Mouse (Mus musculus) erythroid progenitor cell, adult 5-6 weeks (primary cell): ENCODE measurements around the gene Slfn8. TPM values are rescaled to one million over a fixed set of nuclear protein-coding genes. Genes with fewer than 3 reads are reported as not detected.
"Not testable (repeated sequence)": the region's sequence is repeated elsewhere in the genome, so short reads cannot be mapped to it uniquely, and the experiment has no call there.

Experiments
- ATAC-seq: replicated peaks from 2 replicates; pipeline ENCODE4 v1.8.0; 2016; ENCODE audit warnings: moderate number of reproducible peaks, mild to moderate bottlenecking, moderate TSS enrichment, inconsistent platforms; ENCODE audit not compliant: poor library complexity, low FRiP score, severe bottlenecking
- total RNA-seq, 2 experiments: library from RNA; stranded (forward) in 1 of 2; stranded (reverse) in 1 of 2; fragments of 150-400 nt in 1 of 2; fragments of 186-747, 209-891 nt in 1 of 2; gene quantifications; 2 replicates each; pipeline versions ENCODE4 v1.2.3 to v1.2.4; 2015 to 2017; ENCODE audit warnings: low replicate concordance in 2 of 2

The Slfn8 gene
- total RNA-seq, 2 experiments from 2014 or later: 2.9 to 22.2 TPM

DNA sequence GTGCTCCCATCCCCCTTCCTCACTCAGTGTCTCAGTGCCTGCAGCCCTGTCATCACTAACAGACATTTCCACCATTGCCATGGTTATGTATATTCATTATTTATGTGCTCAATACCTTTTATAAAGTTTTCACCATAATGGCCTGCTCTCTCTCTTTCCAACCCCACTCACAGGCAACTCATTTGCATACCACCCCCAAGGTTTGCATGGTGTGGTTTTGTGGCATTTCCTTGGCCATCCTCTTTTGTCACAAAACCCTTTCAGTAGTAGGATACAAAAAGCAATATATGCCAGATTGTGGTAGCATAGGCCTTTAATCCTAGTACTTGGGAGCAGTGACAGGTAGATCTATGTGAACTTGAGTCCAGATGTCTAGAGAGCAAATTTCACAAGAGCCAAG is 4.5 kb downstream of the Slfn8 start:
- no peak for ATAC-seq

GRCm38 (mm10) chr11:83013356-83013755 is 7.3 kb downstream of the Slfn8 start:
- no peak for ATAC-seq

DNA sequence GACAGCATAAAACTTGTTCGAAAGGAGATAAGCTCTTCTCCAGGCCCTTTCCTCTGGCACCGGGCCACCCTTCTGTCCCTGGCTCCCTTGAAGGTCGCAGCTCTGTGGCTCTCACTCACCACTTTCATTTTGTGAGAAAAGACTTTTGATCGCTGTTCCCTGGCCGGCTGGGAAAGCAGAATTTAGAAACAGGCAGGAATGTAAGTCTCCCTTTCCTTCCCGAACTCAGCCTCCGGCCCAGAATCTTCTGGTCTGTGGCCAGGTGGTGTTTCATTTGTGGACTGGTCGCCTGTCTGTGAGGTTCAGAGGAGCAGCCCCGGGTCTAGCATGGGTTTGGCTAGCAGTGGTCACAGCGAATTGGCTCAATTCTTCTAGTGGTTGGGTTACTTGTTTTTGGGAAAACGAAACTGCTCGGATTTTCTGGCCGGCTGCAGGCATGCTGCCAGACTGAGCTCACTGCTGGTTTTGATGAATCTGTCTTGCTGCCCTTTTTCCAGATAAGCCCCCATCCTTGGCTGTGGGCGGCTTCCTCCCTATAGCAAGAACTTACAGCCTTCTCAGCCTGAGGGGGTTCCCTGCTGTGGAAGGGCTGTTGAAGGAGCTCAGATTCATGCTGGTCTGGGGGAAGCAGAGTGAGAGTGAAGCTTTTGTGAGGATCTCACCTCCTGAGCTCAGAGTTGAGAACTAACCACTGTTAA is 29.0 kb downstream of the Slfn8 start, which contains the start of gene Slfn9:
Gene Slfn9 (minus strand): TSS at position 362 of the 698 bp plus-strand sequence.
- ATAC-seq: peak; percentile 32

- ATAC-seq: not testable (repeated sequence)
Observed at GRCm38 (mm10) chr11:82990612-82991385, 29.8 kb downstream of the Slfn8 start.

GRCm38 (mm10) chr11:82989357-82989756 is 31.3 kb downstream of the Slfn8 start:
- ATAC-seq: no peak

GRCm38 (mm10) chr11:82987621-82988020 is 33.0 kb downstream of the Slfn8 start:
- no peak for ATAC-seq

- no peak for ATAC-seq
Observed at GRCm38 (mm10) chr11:82983193-82983592, 37.4 kb downstream of the Slfn8 start.

- ATAC-seq: not testable (repeated sequence)
Observed at GRCm38 (mm10) chr11:82982409-82982808, 38.2 kb downstream of the Slfn8 start.

DNA sequence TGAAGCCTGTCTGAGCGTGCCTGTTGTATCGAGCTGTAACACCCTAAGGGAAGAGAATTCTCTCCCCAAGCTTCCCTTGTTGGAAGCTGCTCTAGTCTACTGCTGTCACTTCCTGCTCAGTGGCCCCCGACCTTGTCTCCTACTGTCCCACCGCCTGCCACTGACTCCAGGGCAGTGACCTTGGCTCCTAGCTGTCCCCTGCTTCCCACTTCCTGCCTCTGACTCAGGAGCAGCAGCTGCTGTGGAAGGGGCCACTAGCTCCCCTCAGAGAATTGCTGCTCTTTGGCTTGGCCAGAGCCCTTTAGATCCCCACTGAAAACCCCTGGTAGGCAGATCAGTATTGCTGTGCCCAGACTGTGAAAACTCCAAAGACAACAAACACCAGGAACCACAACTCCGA is 46.7 kb downstream of the Slfn8 start:
- no peak for ATAC-seq

- ATAC-seq: no peak
Observed at GRCm38 (mm10) chr11:82971590-82971974, 49.0 kb downstream of the Slfn8 start.

GRCm38 (mm10) chr11:82970712-82971589 is 49.7 kb downstream of the Slfn8 start:
- ATAC-seq: no peak

DNA sequence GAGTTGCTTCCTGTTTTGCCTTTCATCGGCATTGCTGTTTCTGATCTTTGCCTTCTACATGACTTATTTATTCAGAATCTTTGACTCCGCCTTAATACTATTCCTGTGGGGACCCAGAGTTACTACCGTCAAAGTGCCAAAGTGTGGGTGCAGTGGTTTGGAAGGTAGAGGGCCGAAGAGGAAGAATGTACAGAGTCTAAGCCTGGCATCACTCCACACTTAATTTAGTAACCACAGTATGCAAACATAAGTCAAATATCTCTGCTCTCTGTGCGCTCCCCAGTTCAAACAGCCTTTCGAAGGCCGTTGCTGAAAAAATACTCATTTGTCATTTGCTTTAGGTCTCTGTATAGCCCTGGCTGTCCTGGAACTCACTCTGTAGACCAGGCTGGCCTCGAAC is 58.4 kb downstream of the Slfn8 start:
- ATAC-seq: no peak

DNA sequence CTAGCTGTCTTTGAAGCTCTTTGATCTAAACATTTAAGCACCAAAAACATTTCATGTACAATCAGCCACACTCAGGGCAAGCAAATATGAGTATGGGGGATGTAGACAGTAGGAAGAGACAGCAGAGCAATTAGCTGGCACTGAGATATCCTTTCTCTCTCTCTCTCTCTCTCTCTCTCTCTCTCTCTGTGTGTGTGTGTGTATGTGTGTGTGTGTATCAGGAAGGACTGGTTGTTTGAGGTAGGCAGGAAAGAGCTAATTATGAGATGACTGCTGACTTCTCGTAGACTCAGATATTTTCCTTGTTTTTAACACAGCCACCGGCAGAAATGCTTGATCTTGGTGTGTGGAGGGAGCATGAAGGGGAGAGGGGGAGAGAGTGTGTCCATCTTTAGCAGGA is 58.9 kb downstream of the Slfn8 start:
- ATAC-seq: no peak

DNA sequence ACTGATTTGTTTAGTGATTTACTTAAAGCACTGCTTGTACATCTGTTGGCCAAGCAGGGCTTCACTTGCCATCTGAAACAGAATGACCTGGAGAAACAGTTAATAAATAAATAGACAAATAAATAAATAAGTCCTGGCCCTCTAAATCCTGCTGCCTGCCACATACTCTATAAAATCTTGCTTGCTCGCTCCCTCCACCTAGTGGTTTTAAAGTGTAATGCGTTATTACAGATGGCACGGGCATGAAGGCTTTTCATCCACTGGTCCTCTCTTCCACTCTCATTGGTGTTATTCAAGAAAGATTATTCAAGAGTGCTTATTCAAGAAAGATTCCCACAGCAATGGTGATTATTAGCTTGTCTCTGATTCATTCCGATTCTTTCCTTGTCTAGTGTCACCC is 61.0 kb downstream of the Slfn8 start:
- no peak for ATAC-seq

DNA sequence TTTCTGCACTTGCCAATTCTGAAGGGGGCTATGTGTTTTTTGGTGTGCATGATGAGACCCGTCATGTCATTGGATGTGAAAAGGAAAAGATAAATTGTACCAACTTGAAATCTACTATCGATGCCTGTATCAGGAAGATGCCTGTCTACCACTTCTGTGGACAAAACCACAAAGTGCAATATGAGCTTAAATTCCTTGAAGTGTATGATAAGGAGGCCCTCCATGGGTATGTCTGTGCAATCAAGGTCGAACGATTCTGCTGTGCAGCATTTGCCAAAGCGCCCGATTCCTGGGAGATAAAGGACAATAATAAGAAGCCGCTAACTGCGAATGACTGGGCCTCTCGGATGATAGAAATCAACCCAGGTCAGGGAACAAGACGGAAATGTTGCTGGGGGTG is 63.7 kb downstream of the Slfn8 start:
- no peak for ATAC-seq

- no peak for ATAC-seq
Observed at GRCm38 (mm10) chr11:82954631-82955030, 66.0 kb downstream of the Slfn8 start.

GRCm38 (mm10) chr11:82952612-82953542 is 67.7 kb downstream of the Slfn8 start:
- no peak for ATAC-seq
